Mouse (Mus musculus): ENCODE measurements around the gene Pole. TPM values are rescaled to one million over a fixed set of nuclear protein-coding genes. Genes with fewer than 3 reads are reported as not detected.

Gene Pole
- polyA plus RNA-seq, 1 experiment from 2014 or later, result 46.1 TPM

Other genes with a start within 250 kb of the Pole start
- 4.5 and 7.1 TPM in 2 replicates for gene Gm17655, start 213.8 kb upstream of the Pole start, polyA plus RNA-seq (2014; fragmentation: Nextera tagmentation; extraction: Ambion mirVana)
- gene Gm35315, start 191.9 kb upstream of the Pole start, polyA plus RNA-seq (2014; fragmentation: Nextera tagmentation; extraction: Ambion mirVana), result 1.3 and 1.5 TPM in 2 replicates
- gene Plcxd1, start 186.3 kb upstream of the Pole start, polyA plus RNA-seq (2014; fragmentation: Nextera tagmentation; extraction: Ambion mirVana), result 0.27 and 0.39 TPM in 2 replicates
- 20.9 and 24.8 TPM in 2 replicates for gene Gtpbp6, start 178.1 kb upstream of the Pole start, polyA plus RNA-seq (2014; fragmentation: Nextera tagmentation; extraction: Ambion mirVana)
- 4.5 and 4.8 TPM in 2 replicates for gene Zfp605, start 176.2 kb upstream of the Pole start, polyA plus RNA-seq (2014; fragmentation: Nextera tagmentation; extraction: Ambion mirVana)
- gene Chfr, start 150.5 kb upstream of the Pole start, polyA plus RNA-seq (2014; fragmentation: Nextera tagmentation; extraction: Ambion mirVana), result 46.2 and 47.7 TPM in 2 replicates
- 21.1 and 21.9 TPM in 2 replicates for gene Golga3, start 109.6 kb upstream of the Pole start, polyA plus RNA-seq (2014; fragmentation: Nextera tagmentation; extraction: Ambion mirVana)
- gene Ankle2, start 55.3 kb upstream of the Pole start, polyA plus RNA-seq (2014; fragmentation: Nextera tagmentation; extraction: Ambion mirVana), result 44.8 and 46.1 TPM in 2 replicates
- 83.6 and 86.2 TPM in 2 replicates for gene Pgam5, start 16.4 kb upstream of the Pole start, polyA plus RNA-seq (2014; fragmentation: Nextera tagmentation; extraction: Ambion mirVana)
- gene Pxmp2, start 120 bp upstream of the Pole start, polyA plus RNA-seq (2014; fragmentation: Nextera tagmentation; extraction: Ambion mirVana), result 7.8 and 9.7 TPM in 2 replicates
- gene P2rx2, start 56.9 kb downstream of the Pole start, polyA plus RNA-seq (2014; fragmentation: Nextera tagmentation; extraction: Ambion mirVana), result 1.00 and 2.0 TPM in 2 replicates
- gene Lrcol1, start 58.4 kb downstream of the Pole start, polyA plus RNA-seq (2014; fragmentation: Nextera tagmentation; extraction: Ambion mirVana), result not detected in 2 replicates
- gene Fbrsl1, start 162.2 kb downstream of the Pole start, polyA plus RNA-seq (2014; fragmentation: Nextera tagmentation; extraction: Ambion mirVana), result 14.5 and 17.1 TPM in 2 replicates